Mouse (Mus musculus) bone marrow macrophage, adult 2 months (primary cell): Measurements from ENCODE around the gene Nodal.

Experiments
- CTCF ChIP-seq: IDR thresholded peaks from 2 replicates; pipeline ENCODE4 v1.5.1; 2012; ENCODE audit warnings: low read depth, mild to moderate bottlenecking, low read length, moderate library complexity
- POLR2A ChIP-seq: IDR thresholded peaks from 2 replicates; pipeline ENCODE4 v1.6.1; 2012; ENCODE audit warnings: mild to moderate bottlenecking, low read depth, low read length, borderline replicate concordance

DNA sequence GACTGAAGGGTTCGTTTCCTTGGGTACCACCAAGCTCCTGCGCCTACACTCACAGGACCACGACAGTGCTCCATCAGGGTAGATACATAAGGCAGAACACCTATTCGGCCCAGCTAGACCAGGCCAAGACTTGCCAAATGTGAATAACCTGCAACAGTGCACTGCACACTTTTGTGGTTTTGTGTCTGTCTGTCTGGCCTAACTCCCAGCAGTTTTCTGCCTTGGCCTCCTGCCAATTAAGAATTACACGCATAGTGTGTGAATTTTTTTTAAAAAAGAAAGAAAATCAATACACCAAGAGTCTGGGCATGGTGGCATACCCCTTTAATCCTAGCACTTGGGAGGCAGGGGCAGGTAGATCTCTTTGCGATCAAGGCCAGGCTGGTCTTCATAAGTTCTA lies 10.2 kb downstream of the Nodal start:
- TF ChIP-seq CTCF = no peak
- TF ChIP-seq POLR2A = no peak
